Mouse (Mus musculus) midbrain, embryonic 13.5 days (tissue): ENCODE measurements around the gene Dffa. TPM values are rescaled to one million over a fixed set of nuclear protein-coding genes. Genes with fewer than 3 reads are reported as not detected.

Source experiments
- ATAC-seq: fragments of 200-750 bp; cut with Nextera tagmentation; 2 replicates; pipeline ENCODE4 v1.8.0; 2017; ENCODE audit warnings: mild to moderate bottlenecking, moderate TSS enrichment, moderate library complexity
- H3K27ac ChIP-seq: fragments of 300-500 bp; sonication (generic); 2 replicates; pipeline ENCODE4 v1.5.1; 2015; ENCODE audit warnings: inconsistent platforms, mild to moderate bottlenecking, moderate library complexity
- H3K27me3 ChIP-seq: fragments of 300-500 bp; sonication (generic); 2 replicates; pipeline ENCODE4 v1.6.1; 2015; ENCODE audit warnings: mild to moderate bottlenecking, inconsistent platforms
- H3K36me3 ChIP-seq: fragments of 300-500 bp; sonication (generic); 2 replicates; pipeline ENCODE4 v1.6.1; 2015; ENCODE audit warnings: mild to moderate bottlenecking, inconsistent platforms
- H3K4me1 ChIP-seq: fragments of 300-500 bp; sonication (generic); replicated peaks from 2 replicates; pipeline ENCODE4 v1.6.1; 2015; ENCODE audit warnings: inconsistent platforms
- H3K4me2 ChIP-seq: fragments of 300-500 bp; sonication (generic); replicated peaks from 2 replicates; pipeline ENCODE4 v1.6.1; 2015; ENCODE audit warnings: moderate library complexity, mild to moderate bottlenecking, inconsistent platforms
- H3K4me3 ChIP-seq: fragments of 300-500 bp; sonication (generic); replicated peaks from 2 replicates; pipeline ENCODE4 v1.5.1; 2015; ENCODE audit warnings: mild to moderate bottlenecking, inconsistent platforms
- H3K9ac ChIP-seq: fragments of 300-500 bp; sonication (generic); replicated peaks from 2 replicates; pipeline ENCODE4 v1.6.1; 2015; ENCODE audit warnings: mild to moderate bottlenecking, inconsistent platforms
- H3K9me3 ChIP-seq: fragments of 300-500 bp; sonication (generic); 2 replicates; pipeline ENCODE4 v1.6.1; 2016; ENCODE audit warnings: mild to moderate bottlenecking, inconsistent platforms
- WGBS: fragments of 180-500 bp; shearing (Covaris S2); methylation state at CpG from one replicate; pipeline ENCODE4 v1.1.7; 2015; 5-methylcytosine and 5-hydroxymethylcytosine counted together
- polyA plus RNA-seq: library from polyadenylated mRNA; unstranded; fragments of >200 nt; fragmentation: Nextera tagmentation; extraction: Ambion mirVana; gene quantifications from 2 replicates; pipeline ENCODE4 v1.2.1, GENCODE M21; 2015

The Dffa gene
- polyA plus RNA-seq, 1 experiment from 2014 or later = 25.5 TPM

DNA sequence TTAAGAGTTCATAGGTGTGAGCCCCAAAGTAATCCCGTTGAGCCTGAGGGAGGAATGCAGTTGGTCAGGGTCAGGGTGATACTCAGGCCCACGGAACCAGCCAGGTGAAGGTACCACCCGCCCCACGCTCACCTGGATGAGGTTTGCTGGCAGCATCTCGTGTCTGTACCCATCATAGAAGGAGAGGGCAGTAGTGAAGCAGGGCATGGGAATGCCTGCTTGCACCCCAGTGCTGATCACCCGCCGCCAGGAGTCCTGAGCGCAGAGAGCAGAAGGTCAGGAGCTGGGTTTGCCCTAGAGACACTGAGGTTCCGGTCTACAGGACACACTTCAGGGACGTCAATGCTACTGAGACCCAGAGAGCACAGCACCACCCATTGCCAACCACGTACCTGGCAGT lies 46.8 kb downstream of the Dffa start:
- no peak overlapping the region for H3K9ac ChIP-seq
- H3K9me3 ChIP-seq = no peaks in the 10 kb centered on the region
- no peak overlapping the region for H3K27ac ChIP-seq
- WGBS = 96% methylated on average over 11 of the region's 11 CpGs
- no peak for ATAC-seq
- H3K4me1 ChIP-seq = no peaks in the 10 kb centered on the region
- H3K4me3 ChIP-seq = no peak overlapping the region
- no peak overlapping the region for H3K4me2 ChIP-seq
- H3K36me3 ChIP-seq = peaks cover 68% of the 10 kb centered on the region
- no peaks in the 10 kb centered on the region for H3K27me3 ChIP-seq

DNA sequence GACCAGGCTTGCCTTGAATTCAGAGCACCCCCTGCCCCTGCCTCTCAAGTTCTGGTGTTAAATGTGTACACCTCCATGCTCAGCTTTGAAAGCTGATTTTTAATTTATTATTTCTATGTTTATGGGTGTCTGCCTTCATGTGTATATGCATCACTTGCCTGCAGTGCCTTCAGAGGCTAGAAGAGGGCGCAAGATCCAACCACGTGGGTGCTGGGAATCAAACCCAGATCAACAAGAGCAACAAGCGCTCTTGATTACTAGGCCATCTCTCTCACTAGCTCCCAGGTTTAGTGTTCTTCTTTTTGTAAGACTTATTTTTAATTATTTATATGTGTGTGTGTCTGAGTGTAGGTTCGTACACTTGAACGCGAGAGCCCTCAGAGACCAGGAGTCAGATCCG lies 50.9 kb downstream of the Dffa start:
- H3K4me3 ChIP-seq = no peak overlapping the region
- 97% methylated on average over 7 of the region's 7 CpGs for WGBS
- no peaks in the 10 kb centered on the region for H3K9me3 ChIP-seq
- H3K36me3 ChIP-seq = peaks cover 99% of the 10 kb centered on the region
- no peak overlapping the region for H3K9ac ChIP-seq
- ATAC-seq = no peak
- H3K27me3 ChIP-seq = no peaks in the 10 kb centered on the region
- no peak overlapping the region for H3K27ac ChIP-seq
- H3K4me1 ChIP-seq = no peaks in the 10 kb centered on the region
- H3K4me2 ChIP-seq = no peak overlapping the region

DNA sequence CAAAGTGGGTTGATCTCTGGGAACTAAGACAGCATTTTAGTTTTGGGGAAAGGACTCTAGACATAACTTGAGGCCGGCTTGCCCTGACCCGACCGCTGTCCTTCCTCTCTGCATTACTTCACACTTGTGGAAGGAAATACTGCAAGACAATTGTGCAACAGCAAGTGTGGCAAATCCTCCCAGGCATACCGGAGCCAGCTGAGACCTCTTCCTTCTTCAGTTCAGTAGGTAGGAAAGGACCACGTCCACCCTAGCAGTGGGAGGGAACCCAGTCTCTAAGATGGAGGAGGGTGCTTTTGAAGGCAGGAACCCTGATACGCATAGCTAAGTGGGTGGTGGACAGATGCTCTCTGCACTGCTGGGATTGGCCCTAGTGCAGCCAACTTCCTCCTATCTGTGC lies 51.8 kb downstream of the Dffa start:
- Histone ChIP-seq H3K4me3 (no peak overlapping the region), H3K27ac (no peak overlapping the region), H3K4me2 (no peak overlapping the region), H3K4me1 (no peaks in the 10 kb centered on the region), H3K27me3 (no peaks in the 10 kb centered on the region), H3K9ac (no peak overlapping the region), H3K36me3 (peaks cover 99% of the 10 kb centered on the region), H3K9me3 (no peaks in the 10 kb centered on the region)
- WGBS = 95% methylated on average over 6 of the region's 6 CpGs
- no peak for ATAC-seq

DNA sequence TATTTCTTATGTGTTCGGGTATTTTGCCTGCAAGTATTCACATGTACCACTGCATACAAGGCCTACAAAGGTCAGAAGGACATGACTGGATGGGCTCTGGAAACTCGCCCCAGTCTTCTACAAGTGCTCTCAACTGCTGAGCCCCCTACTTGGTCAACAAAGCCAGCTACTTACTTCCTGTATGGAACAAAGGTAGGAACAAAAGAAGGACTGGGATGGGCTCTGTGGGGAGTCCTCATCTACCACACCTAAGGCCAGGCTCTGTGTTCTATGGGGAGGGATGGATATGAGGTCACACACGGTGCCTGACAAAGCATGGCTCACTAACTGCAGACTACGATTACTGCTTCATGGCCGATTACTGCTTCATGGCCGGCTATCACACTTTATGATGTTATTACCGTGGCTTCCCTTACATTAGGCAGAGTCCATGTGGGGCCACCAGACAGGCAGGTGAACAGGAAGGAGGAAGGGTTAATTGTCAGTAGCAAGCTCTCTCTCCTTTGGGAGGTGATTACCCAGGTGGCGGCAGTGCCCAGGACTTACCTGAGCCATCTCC lies 53.5 kb downstream of the Dffa start:
- Histone ChIP-seq H3K9ac (no peak overlapping the region), H3K4me2 (no peak overlapping the region), H3K27me3 (no peaks in the 10 kb centered on the region), H3K9me3 (no peaks in the 10 kb centered on the region), H3K36me3 (peaks cover 97% of the 10 kb centered on the region), H3K4me1 (no peaks in the 10 kb centered on the region), H3K4me3 (no peak overlapping the region), H3K27ac (no peak overlapping the region)
- ATAC-seq = no peak
- 90% methylated on average over 8 of the region's 8 CpGs for WGBS

DNA sequence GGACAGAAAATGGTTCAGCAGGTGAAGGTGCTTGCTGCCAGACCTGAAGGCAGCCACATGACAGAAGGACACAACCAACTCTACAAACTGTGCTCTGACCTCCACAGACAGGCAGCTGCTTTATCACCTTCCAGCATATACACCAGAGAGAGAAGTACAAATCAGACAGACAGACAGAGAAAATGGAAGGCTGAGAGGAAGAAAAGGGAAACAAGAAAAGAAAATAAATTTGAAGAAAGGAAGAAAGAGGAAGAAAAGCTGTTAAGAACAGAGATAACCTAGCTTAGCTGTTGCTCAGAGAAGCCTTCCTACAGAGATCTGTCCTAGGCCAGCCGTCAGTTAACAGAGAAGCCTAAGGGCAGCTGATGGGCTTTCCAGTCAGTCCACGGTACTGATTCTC lies 55.3 kb downstream of the Dffa start:
- H3K27ac ChIP-seq = no peak overlapping the region
- H3K9me3 ChIP-seq = no peaks in the 10 kb centered on the region
- 0 out of 2 replicates have a peak, but pooled peaks cover 2% of the 10 kb centered on the region for H3K4me1 ChIP-seq
- no peak overlapping the region; the same call in 1 of the 2 replicates for H3K9ac ChIP-seq
- H3K27me3 ChIP-seq = no peaks in the 10 kb centered on the region
- peaks cover 89% of the 10 kb centered on the region for H3K36me3 ChIP-seq
- ATAC-seq = no peak
- WGBS = 89% methylated on average over 2 of the region's 2 CpGs
- H3K4me2 ChIP-seq = no peak overlapping the region
- H3K4me3 ChIP-seq = no peak overlapping the region

- 93% methylated on average over 13 of the region's 13 CpGs for WGBS
- H3K4me1 ChIP-seq = peaks cover 5% of the 10 kb centered on the region; the same call in 1 of the 2 replicates
- H3K4me3 ChIP-seq = no peak overlapping the region
- no peak overlapping the region for H3K4me2 ChIP-seq
- peaks cover 85% of the 10 kb centered on the region for H3K36me3 ChIP-seq
- no peaks in the 10 kb centered on the region for H3K27me3 ChIP-seq
- H3K27ac ChIP-seq = no peak overlapping the region
- no peak overlapping the region for H3K9ac ChIP-seq
- H3K9me3 ChIP-seq = no peaks in the 10 kb centered on the region
- no peak for ATAC-seq
Measured at GRCm38 (mm10) chr4:149159891-149160290, 55.9 kb downstream of the Dffa start.

DNA sequence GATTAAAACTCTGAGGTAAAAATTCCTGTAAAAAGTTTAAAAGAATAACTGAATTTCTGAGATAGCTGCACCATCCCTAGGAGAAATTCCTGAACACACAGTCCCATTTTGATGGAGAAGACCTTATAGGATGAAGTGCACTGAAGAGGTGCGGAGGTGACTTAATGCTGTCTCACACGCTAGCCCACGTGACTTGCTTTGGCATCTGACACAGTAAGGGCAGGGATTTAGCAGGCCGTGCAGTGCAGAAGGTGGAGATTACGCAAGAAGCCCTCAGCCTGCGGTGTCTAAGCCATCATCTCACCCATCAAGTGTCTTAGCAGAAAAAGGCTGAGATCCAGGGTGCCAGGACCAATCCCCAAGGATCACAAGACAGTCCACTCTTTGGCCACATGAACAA lies 57.2 kb downstream of the Dffa start:
- peaks cover 72% of the 10 kb centered on the region for H3K36me3 ChIP-seq
- peaks cover 16% of the 10 kb centered on the region for H3K4me1 ChIP-seq
- H3K9me3 ChIP-seq = no peaks in the 10 kb centered on the region
- H3K9ac ChIP-seq = no peak overlapping the region
- no peaks in the 10 kb centered on the region for H3K27me3 ChIP-seq
- no peak overlapping the region for H3K27ac ChIP-seq
- WGBS = 93% methylated on average over 6 of the region's 6 CpGs
- ATAC-seq = no peak
- no peak overlapping the region for H3K4me3 ChIP-seq
- H3K4me2 ChIP-seq = no peak overlapping the region

DNA sequence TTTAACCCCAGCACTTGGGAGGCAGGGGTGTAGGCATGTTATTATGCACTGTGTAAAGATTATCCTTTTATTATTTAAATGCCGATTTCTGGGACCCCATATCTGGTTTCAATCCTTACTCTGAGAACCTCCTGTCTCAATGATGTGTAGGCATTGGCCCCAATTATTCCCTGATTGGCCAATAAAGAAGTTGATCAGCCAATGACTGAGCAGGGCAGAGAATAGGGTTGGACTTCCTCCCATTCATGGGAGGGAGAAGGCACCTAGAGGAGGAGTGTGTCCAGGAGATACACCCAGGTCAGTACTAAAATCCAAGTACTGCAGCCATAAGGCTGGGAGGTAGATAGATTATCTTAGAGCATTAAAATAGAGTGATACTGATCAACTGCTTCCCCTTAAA lies 59.2 kb downstream of the Dffa start:
- H3K9ac ChIP-seq = no peak overlapping the region
- H3K36me3 ChIP-seq = peaks cover 52% of the 10 kb centered on the region
- no peak for ATAC-seq
- WGBS = 68% methylated on average over 1 of the region's 1 CpGs
- H3K4me3 ChIP-seq = no peak overlapping the region
- peaks cover 21% of the 10 kb centered on the region for H3K4me1 ChIP-seq
- H3K9me3 ChIP-seq = no peaks in the 10 kb centered on the region
- H3K27me3 ChIP-seq = no peaks in the 10 kb centered on the region
- no peak overlapping the region for H3K4me2 ChIP-seq
- no peak overlapping the region for H3K27ac ChIP-seq

DNA sequence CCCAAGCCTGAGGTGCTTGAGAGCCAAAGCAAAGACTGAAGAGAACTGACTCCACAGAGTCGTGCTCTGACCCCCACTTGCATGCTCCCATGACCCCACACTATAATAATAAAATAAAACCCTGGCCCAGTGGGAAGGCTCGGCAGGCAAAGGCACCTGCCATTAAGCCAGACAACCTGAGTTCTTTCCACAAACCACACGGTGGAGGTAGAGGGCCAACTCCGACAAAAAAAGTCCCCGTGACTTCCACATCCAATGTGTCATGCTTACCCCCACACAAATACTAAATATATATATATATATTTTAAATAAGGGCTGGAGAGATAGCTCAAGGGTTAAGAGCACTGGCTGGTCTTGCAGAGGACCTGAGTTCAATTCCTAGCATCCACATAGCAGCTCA lies 60.2 kb downstream of the Dffa start:
- no peak overlapping the region for H3K9ac ChIP-seq
- no peak for ATAC-seq
- no peaks in the 10 kb centered on the region for H3K9me3 ChIP-seq
- H3K27ac ChIP-seq = no peak overlapping the region
- no peak overlapping the region for H3K4me3 ChIP-seq
- peaks cover 21% of the 10 kb centered on the region for H3K4me1 ChIP-seq
- 70% methylated on average over 5 of the region's 5 CpGs for WGBS
- peaks cover 43% of the 10 kb centered on the region for H3K36me3 ChIP-seq
- H3K27me3 ChIP-seq = no peaks in the 10 kb centered on the region
- H3K4me2 ChIP-seq = no peak overlapping the region

DNA sequence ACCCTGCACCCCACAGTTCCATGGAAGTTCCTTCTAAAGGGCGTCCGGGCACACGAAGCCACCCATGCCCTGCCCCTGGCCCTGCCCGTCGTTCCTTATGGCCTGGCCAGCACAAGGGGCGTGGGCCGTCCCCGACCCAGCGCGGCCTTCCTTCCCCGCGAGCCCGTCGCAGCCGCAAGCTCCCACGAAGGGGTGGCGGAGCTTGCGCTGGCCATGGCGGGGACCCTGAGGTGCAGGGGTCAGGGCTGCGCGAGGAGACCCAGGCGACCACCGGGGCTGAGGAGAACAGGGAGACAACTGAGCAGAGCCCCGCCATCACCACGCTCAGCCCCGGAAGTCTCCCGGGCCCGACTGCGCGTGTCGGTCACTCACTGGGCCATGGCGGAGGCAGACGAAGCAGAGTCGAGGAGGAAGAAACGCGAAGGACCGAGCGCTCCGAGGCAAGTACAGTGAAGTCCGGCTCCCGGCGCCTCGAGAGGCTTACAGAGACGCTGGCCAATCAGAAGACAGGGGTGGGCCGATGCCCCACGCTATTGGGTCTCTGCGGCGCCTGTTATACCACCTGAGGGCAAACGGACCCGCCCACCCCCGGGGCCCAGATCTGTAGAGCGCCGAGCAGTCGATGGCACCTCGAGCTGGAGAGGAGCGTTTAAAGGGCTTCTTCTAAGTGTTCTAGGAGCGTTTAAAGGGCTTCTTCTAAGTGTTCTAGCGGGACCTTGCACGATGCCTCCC lies 62.4 kb downstream of the Dffa start, which contains the start of gene Pgd:
TSS of gene Pgd (minus strand) at position 557 of the 732 bp plus-strand sequence.
- Histone ChIP-seq H3K9me3 (no peaks in the 10 kb centered on the region), H3K36me3 (peaks cover 21% of the 10 kb centered on the region), H3K4me3 (peak within 1 kb of the TSS; percentile 97), H3K4me1 (peaks cover 21% of the 10 kb centered on the region), H3K27ac (peak within 1 kb of the TSS; percentile 82), H3K27me3 (no peaks in the 10 kb centered on the region), H3K4me2 (peak within 1 kb of the TSS; percentile 94), H3K9ac (peak within 1 kb of the TSS; percentile 94)
- ATAC-seq = peak; percentile 100
- WGBS = under 1% methylated on average over 59 of the region's 59 CpGs

DNA sequence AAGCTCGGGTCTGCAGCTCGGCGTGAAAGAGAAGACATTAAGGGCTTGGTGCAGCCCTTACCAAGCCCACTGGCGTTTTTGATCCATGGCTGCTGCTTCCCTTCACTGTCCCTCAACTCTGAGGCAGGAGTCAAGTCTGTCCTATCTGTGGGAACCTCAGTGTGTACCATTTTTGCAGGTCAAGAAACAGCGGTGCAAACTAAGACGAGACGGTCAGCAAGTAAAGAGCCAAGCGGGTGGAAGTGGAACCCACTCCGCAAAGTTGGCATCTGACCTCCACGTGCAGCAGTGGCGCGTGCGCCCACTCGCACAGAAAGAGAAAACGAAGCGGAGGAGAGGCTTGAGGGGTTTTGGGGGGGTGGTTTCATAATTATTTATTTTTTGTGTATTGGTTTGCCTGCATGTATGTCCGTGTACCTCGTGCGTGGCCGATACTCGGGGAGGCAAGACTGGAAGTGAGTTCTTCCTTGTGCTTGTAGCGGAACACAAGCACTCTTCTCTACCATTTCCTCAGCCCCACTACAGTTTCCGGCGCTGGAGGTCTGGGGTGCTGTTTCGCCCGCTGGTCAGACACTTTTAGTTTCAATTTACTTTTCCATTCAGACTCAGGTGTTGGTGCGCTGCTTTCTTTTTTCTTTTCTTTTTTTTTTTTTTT lies 63.1 kb downstream of the Dffa start:
- Histone ChIP-seq H3K4me3 (peak overlapping the region; percentile 97), H3K27ac (peak overlapping the region; percentile 35; the same call in 1 of the 2 replicates), H3K36me3 (peaks cover 14% of the 10 kb centered on the region), H3K9ac (peak overlapping the region; percentile 94), H3K9me3 (no peaks in the 10 kb centered on the region), H3K27me3 (no peaks in the 10 kb centered on the region), H3K4me1 (peaks cover 21% of the 10 kb centered on the region), H3K4me2 (peak overlapping the region; percentile 94)
- 2% methylated on average over 27 of the region's 27 CpGs for whole genome bisulfite sequencing
- peak; percentile 73 for ATAC-seq

DNA sequence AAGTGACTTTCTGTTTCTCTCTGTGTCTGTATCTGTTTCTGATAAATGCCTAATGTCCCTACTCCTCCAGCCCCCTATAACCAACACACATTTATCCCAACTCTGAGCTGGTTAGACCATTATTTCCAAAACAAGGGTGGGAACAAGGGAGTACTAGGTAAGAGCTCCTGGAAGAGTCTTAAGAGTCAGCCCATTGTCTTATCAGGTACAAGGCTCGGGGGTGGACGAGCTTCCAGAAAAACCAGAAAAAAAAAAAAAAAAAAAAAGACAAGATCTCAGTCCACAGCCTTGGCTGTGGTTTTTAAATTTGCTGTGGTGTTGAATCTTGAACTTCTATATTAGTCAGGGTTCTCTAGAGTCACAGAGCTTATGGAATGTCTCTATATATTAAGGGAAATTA lies 64.1 kb downstream of the Dffa start:
- 72% methylated on average over 2 of the region's 2 CpGs for WGBS
- H3K9me3 ChIP-seq = no peaks in the 10 kb centered on the region
- no peak overlapping the region for H3K4me2 ChIP-seq
- no peaks in the 10 kb centered on the region for H3K27me3 ChIP-seq
- no peak overlapping the region for H3K27ac ChIP-seq
- H3K36me3 ChIP-seq = peaks cover 12% of the 10 kb centered on the region
- H3K4me3 ChIP-seq = no peak overlapping the region
- H3K9ac ChIP-seq = no peak overlapping the region
- H3K4me1 ChIP-seq = peaks cover 24% of the 10 kb centered on the region
- ATAC-seq = no peak
